Mouse (Mus musculus): ENCODE data around the gene Hivep3.

Gene Hivep3

GRCm38 (mm10) chr4:119947232-119948162 is 213.9 kb downstream of the Hivep3 start:
- DNase-seq (ENCODE audit: low read depth, low spot score): no peak

- no peak for DNase-seq (ENCODE audit: low read depth, low spot score)
Measured at GRCm38 (mm10) chr4:119948406-119948805, 214.8 kb downstream of the Hivep3 start.

DNA sequence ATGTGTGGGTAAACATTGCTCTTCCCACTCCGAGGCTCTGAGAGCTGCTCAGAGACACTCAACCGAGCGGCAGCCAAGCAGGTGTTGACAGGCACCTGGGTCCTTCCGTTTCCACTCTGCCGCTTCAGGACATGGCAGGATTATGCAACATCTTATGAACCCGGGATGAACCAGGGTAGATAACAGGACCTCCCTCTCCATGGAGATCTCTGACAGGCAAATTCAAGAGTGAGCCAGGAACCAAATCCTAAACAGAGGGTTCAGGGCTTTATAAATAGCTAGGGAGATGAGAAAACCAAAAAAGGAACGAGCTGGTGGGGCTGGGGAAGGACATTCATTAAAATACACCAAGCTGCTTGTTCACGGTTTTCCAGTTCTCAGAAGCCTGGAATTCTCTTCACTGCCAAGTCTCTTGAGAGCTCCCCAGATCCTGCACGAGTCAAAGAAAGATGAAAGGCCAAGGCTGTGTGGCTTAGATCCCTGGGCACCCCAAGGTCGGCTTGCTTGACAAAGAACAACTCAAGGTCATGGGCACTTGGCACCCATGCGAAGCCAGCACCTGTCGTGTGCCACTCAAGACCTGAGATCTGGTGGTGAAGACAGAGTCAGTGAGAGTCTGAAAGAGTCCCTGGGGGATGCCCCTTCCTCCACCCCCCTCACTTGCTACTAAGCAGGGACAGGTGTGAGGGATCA is 215.5 kb downstream of the Hivep3 start:
- DNase-seq (ENCODE audit: low read depth, low spot score): no peak

GRCm38 (mm10) chr4:119950181-119950580 is 216.6 kb downstream of the Hivep3 start:
- no peak for DNase-seq (ENCODE audit: low read depth, low spot score)

DNA sequence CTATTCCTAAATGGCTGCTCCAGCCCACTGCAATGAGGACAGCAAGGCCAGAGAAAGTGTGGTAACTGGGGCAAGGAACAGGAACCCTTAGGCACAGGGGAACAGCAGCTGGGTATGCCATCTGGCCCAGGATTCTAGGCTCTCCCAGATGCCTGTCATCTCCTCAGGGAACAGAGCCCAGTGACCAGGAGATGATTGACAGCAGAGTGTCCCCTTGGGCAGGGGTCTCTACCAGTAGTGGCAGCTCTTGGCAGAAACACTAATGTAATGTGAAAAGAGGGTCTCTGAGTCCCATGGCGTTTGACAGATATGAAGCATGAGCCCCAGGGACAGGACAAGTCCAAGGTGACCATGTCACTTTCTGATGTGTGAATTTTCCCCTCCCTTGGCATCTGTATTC is 217.5 kb downstream of the Hivep3 start:
- DNase-seq (ENCODE audit: low read depth, low spot score): no peak

GRCm38 (mm10) chr4:119955008-119955407 is 221.4 kb downstream of the Hivep3 start:
- DNase-seq (ENCODE audit: low read depth, low spot score): no peak

GRCm38 (mm10) chr4:119957970-119958369 is 224.4 kb downstream of the Hivep3 start:
- no peak for DNase-seq (ENCODE audit: low read depth, low spot score)

GRCm38 (mm10) chr4:119959293-119959692 is 225.7 kb downstream of the Hivep3 start:
- DNase-seq (ENCODE audit: low read depth, low spot score): no peak

DNA sequence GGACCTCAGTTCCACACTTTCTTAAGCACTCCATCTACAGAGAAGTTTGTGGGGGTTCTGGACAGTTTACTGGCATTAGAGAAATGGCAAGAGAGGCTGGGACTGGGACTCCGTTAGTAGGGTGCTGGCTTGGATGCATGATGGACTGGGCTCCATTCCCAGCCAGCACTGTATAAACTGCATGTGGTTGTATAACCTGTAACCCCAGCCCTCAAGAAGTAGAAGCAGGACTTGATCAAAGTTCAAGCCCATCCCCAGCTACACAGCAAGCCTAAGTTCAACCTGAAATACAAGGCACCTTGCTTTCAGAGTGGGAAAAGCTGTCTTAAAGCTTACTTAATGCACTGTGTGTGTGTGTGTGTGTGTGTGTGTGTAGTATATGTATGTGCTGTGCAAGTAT is 226.3 kb downstream of the Hivep3 start:
- DNase-seq (ENCODE audit: low read depth, low spot score): no peak

- no peak for DNase-seq (ENCODE audit: low read depth, low spot score)
Measured at GRCm38 (mm10) chr4:119960523-119960922, 226.9 kb downstream of the Hivep3 start.

GRCm38 (mm10) chr4:119961164-119961563 is 227.6 kb downstream of the Hivep3 start:
- no peak for DNase-seq (ENCODE audit: low read depth, low spot score)

DNA sequence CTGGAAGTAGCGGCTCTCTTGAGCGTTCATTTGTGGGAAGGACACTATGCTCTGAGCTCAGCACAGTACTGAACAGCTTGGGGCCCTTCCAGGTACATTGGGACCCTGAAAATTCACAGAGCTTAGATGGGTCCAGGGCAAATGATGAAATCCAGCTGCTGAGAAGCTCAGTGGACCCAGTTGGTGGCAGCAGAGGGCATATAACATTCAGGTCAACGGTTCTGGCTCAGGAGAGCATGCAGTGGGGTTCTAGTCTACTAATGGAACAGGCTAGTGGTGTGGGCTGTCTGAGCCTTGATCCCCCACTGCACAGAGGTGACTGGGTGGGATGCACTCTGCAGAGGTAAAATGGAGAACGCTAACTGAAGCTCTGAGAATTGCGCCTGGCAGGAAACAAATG is 228.5 kb downstream of the Hivep3 start:
- DNase-seq (ENCODE audit: low read depth, low spot score): no peak

DNA sequence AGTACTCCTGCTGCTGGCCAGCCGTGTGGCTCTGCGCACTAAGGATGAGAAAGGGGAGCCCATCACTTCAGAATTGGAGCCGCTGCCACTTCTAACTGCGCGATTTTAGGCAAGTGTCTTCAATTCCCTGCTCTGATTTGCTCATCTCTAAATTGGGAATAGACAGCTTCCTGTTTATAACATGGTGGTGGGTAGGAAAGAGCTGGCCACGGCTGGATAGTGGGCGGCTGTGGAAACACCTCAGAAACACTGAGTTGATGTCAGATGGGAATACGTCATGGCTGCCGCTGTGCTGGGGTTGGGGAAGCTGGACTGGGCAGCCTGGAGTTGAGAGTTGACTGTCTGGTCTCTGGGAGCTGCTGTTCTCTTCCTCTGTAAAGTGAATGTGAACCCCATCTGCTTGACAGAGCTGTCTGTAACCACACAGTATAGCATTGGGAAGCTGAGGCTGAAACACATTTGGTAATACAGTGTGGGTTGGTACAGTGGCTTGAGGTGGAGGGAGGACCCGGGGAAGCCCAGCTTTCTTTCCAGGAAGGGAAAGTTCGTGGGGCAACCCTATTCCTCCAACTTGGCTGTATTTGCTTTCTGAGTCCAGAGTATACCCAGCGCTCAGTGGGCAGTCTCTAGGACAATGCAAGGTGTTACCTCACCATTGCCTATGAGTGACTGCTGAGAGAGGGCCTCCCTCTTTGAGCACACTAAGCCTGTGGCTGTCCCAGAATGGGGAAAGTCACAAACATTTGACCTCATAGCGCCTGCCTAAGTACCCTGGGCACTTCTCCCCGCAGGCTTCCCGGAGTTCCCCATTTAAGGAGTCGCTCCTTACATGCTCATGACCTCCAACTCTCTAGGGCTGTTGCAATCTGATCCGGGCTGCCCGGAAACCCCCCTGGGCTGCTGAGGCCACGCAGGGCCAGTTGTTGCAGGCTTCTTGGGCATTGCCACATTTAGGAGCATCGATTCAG is 232.8 kb downstream of the Hivep3 start:
- DNase-seq (ENCODE audit: low read depth, low spot score): no peak

- no peak for DNase-seq (ENCODE audit: low read depth, low spot score)
Measured at GRCm38 (mm10) chr4:119967073-119967608, 233.6 kb downstream of the Hivep3 start.

GRCm38 (mm10) chr4:119967636-119968035 is 234.1 kb downstream of the Hivep3 start:
- DNase-seq (ENCODE audit: low read depth, low spot score): no peak

GRCm38 (mm10) chr4:119968071-119968470 is 234.5 kb downstream of the Hivep3 start:
- DNase-seq (ENCODE audit: low read depth, low spot score): no peak

- no peak for DNase-seq (ENCODE audit: low read depth, low spot score)
Measured at GRCm38 (mm10) chr4:119968887-119969286, 235.3 kb downstream of the Hivep3 start.

DNA sequence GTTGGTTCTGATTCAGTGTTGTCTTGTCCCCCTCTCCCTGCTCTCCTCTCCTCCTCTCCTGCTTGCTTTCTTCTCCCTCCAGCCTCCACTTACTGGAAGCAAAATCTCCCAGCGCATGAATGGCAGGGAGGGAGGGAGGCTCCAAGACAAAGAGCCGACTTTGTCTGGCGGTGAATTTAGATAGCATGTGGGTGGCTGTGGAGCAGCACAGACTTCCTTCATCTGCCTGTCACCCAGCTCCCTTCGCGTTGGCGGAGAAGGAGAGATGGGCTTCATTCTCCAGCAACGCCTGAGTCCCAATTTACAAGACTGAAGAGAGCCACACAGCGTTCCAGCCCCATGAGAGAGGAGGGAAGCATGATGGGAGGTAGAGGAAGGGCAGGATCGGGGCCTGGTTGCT is 236.6 kb downstream of the Hivep3 start:
- no peak for DNase-seq (ENCODE audit: low read depth, low spot score)

DNA sequence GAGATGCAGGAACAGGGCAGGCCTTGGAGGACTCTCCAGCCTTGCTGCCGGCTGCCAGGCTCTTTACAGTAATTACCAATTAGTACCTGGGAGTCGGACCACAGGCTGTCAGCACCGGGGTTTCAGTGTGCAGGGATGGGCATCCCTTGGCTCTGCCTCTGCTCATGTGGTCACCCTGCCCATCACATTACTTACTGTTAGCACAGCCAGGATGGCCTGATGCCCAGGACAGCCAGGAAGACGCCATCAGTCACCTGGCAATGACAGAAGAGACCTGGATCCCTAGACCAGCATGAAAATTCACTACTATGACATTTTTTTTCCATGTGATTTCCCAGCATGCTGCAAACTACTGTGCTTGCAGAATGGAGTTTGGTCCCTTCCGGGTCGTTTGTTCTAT is 238.8 kb downstream of the Hivep3 start:
- no peak for DNase-seq (ENCODE audit: low read depth, low spot score)

GRCm38 (mm10) chr4:119973729-119974605 is 240.4 kb downstream of the Hivep3 start:
- no peak for DNase-seq (ENCODE audit: low read depth, low spot score)

Data from retina, adult 2 months (tissue).